Mouse (Mus musculus) cerebellum, adult 2 months (tissue): ENCODE measurements around the gene March8.

Experiments used
- CTCF ChIP-seq: fragments of 200-500 bp; IDR thresholded peaks from 2 replicates; pipeline ENCODE4 v1.5.1; 2011; ENCODE audit warnings: low read depth, mild to moderate bottlenecking, control low read depth, low read length, moderate library complexity, borderline replicate concordance; ENCODE audit not compliant: insufficient read depth
- POLR2A ChIP-seq: fragments of 200-500 bp; IDR thresholded peaks from 2 replicates; pipeline ENCODE4 v1.6.1; 2011; ENCODE audit warnings: low read length, control low read depth, borderline replicate concordance; ENCODE audit not compliant: insufficient read depth

- TF ChIP-seq CTCF (no peak), POLR2A (no peak)
These were observed 103.0 kb downstream of the March8 start for GRCm38 (mm10) chr6:116440849-116441248.
